Mouse (Mus musculus): ENCODE measurements at regions not wholly inside any gene's neighbourhood (a gene's known extent, or its start where the extent isn't known, plus 50 kb on each side); places are given as distances from the start of the nearest gene placed in this dataset.

- Histone ChIP-seq H3K4me1 (ENCODE audit: control insufficient read depth in 1 of 2, insufficient read depth in 2 of 2, low read length in 2 of 2) (no peaks in the 10 kb centered on the region), H3K27me3 (ENCODE audit: control insufficient read depth in 1 of 2, insufficient read depth in 2 of 2, low read length in 2 of 2) (no peaks in the 10 kb centered on the region), H3K4me3 (ENCODE audit: control insufficient read depth in 1 of 2, insufficient read depth in 1 of 2, low read depth in 2 of 2, low read length in 2 of 2) (no peak overlapping the region), H3K79me2 (ENCODE audit: control insufficient read depth, insufficient read depth, low read length, poor library complexity) (no peaks in the 10 kb centered on the region), H3K9me3 (replicated peaks; ENCODE audit: insufficient read depth, low read length) (no peaks in the 10 kb centered on the region), H3K27ac (ENCODE audit: control insufficient read depth, low read depth, low read length) (no peak overlapping the region), H3K36me3 (ENCODE audit: control insufficient read depth in 1 of 2, insufficient read depth in 2 of 2, low read length in 2 of 2) (no peaks in the 10 kb centered on the region), H3K9ac (ENCODE audit: control insufficient read depth, low read depth, low read length, poor library complexity, severe bottlenecking) (no peak overlapping the region)
- DNase-seq (ENCODE audit: low read depth, low spot score) = no peak
- TF ChIP-seq POLR2AphosphoS2 (IDR thresholded peaks at IDR 0.05; ENCODE audit: low read length) (no peak), ZKSCAN1 (IDR thresholded peaks at IDR 0.05; ENCODE audit: low read depth, low read length) (no peak), NRF1 (IDR thresholded peaks at IDR 0.05; ENCODE audit: insufficient read depth, low read depth, low read length, poor library complexity, severe bottlenecking) (no peak), MAX (IDR thresholded peaks at IDR 0.05; ENCODE audit: low read length) (no peak), EP300 (IDR thresholded peaks at IDR 0.05; ENCODE audit: low read depth in 1 of 2, low read length in 2 of 2) (no peak), KAT2A (conservative IDR thresholded peaks at IDR 0.05; ENCODE audit: low read depth, low read length) (no peak), CHD1 (IDR thresholded peaks at IDR 0.05; ENCODE audit: low read depth, low read length) (no peak), ELF1 (IDR thresholded peaks at IDR 0.05; ENCODE audit: low read depth, low read length) (no peak), E2F4 (IDR thresholded peaks at IDR 0.05; ENCODE audit: borderline replicate concordance, low read depth, low read length) (no peak), ZNF384 (IDR thresholded peaks at IDR 0.05; ENCODE audit: low read depth, low read length) (no peak), MYC (IDR thresholded peaks at IDR 0.05; ENCODE audit: low read depth, low read length) (no peak), JUND (IDR thresholded peaks at IDR 0.05; ENCODE audit: low read depth, low read length) (no peak), BHLHE40 (IDR thresholded peaks at IDR 0.05; ENCODE audit: borderline replicate concordance, low read depth, low read length) (no peak), NELFE (IDR thresholded peaks at IDR 0.05; ENCODE audit: low read depth, low read length) (no peak), ZMIZ1 (IDR thresholded peaks at IDR 0.05; ENCODE audit: low read depth, low read length) (no peak), TBP (IDR thresholded peaks at IDR 0.05; ENCODE audit: low read depth, low read length) (no peak), POLR2A (IDR thresholded peaks at IDR 0.05; ENCODE audit: control insufficient read depth in 1 of 2, insufficient read depth in 1 of 2, low read depth in 1 of 2, low read length in 2 of 2, poor library complexity in 1 of 2) (no peak), USF2 (IDR thresholded peaks at IDR 0.05; ENCODE audit: borderline replicate concordance in 1 of 2, insufficient read depth in 1 of 2, low read depth in 1 of 2, low read length in 2 of 2) (no peak), ETS1 (IDR thresholded peaks at IDR 0.05; ENCODE audit: low read depth, low read length) (no peak), MXI1 (IDR thresholded peaks at IDR 0.05; ENCODE audit: low read depth, low read length) (no peak)
These were observed 337.2 kb downstream of the Ptprc start for GRCm38 (mm10) chr1:137838357-137838756.

DNA sequence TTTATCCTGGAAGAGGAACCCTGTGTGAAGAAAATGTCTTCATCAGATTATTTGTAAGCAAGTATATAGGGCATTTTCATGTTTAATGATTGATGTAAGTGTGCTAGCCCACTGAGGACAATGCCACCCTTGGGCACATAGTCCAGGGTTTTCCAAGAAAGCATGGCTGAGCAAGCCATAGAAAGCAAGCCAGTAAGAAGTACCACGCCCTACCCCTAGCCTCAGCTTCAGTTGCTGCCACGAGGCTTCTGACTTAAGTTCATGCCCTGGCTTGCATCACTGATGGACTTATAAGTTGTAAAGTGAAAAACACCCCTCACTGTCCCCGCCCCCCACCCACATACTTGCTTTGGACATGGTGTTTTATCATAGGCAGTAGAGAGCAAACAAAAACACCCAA lies 342.0 kb downstream of the Ptprc start:
- DNase-seq (ENCODE audit: low read depth, low spot score) = no peak
- Histone ChIP-seq H3K27ac (ENCODE audit: control insufficient read depth, low read depth, low read length) (no peak overlapping the region), H3K4me1 (ENCODE audit: control insufficient read depth in 1 of 2, insufficient read depth in 2 of 2, low read length in 2 of 2) (no peaks in the 10 kb centered on the region), H3K4me3 (ENCODE audit: control insufficient read depth in 1 of 2, insufficient read depth in 1 of 2, low read depth in 2 of 2, low read length in 2 of 2) (no peak overlapping the region), H3K27me3 (ENCODE audit: control insufficient read depth in 1 of 2, insufficient read depth in 2 of 2, low read length in 2 of 2) (no peaks in the 10 kb centered on the region), H3K79me2 (ENCODE audit: control insufficient read depth, insufficient read depth, low read length, poor library complexity) (no peaks in the 10 kb centered on the region), H3K9me3 (replicated peaks; ENCODE audit: insufficient read depth, low read length) (no peaks in the 10 kb centered on the region), H3K36me3 (ENCODE audit: control insufficient read depth in 1 of 2, insufficient read depth in 2 of 2, low read length in 2 of 2) (no peaks in the 10 kb centered on the region), H3K9ac (ENCODE audit: control insufficient read depth, low read depth, low read length, poor library complexity, severe bottlenecking) (no peak overlapping the region)
- TF ChIP-seq GABPA (IDR thresholded peaks at IDR 0.05; ENCODE audit: low read depth, low read length) (no peak), ZMIZ1 (IDR thresholded peaks at IDR 0.05; ENCODE audit: low read depth, low read length) (no peak), NELFE (IDR thresholded peaks at IDR 0.05; ENCODE audit: low read depth, low read length) (no peak), SIN3A (IDR thresholded peaks at IDR 0.05; ENCODE audit: low read length) (no peak), RAD21 (IDR thresholded peaks at IDR 0.05; ENCODE audit: low read depth, low read length) (no peak), POLR2AphosphoS2 (IDR thresholded peaks at IDR 0.05; ENCODE audit: low read length) (no peak), BHLHE40 (IDR thresholded peaks at IDR 0.05; ENCODE audit: borderline replicate concordance, low read depth, low read length) (no peak), RCOR1 (IDR thresholded peaks at IDR 0.05; ENCODE audit: low read depth, low read length) (no peak), ETS1 (IDR thresholded peaks at IDR 0.05; ENCODE audit: low read depth, low read length) (no peak), ZNF384 (IDR thresholded peaks at IDR 0.05; ENCODE audit: low read depth, low read length) (no peak), MXI1 (IDR thresholded peaks at IDR 0.05; ENCODE audit: low read depth, low read length) (no peak), ELF1 (IDR thresholded peaks at IDR 0.05; ENCODE audit: low read depth, low read length) (no peak), HCFC1 (IDR thresholded peaks at IDR 0.05; ENCODE audit: low read depth, low read length) (no peak)

All from MEL (cell line).